Mouse (Mus musculus): ENCODE measurements around the gene Cd209g. TPM values are rescaled to one million over a fixed set of nuclear protein-coding genes. Genes with fewer than 3 reads are reported as not detected.
"Not testable (repeated sequence)": the region's sequence is repeated elsewhere in the genome, so short reads cannot be mapped to it uniquely, and the experiment has no call there.

Cd209g gene
- 0.09 TPM in 1 of 2 replicates, not detected in the other for polyA plus RNA-seq (2015; fragmentation: Nextera tagmentation; extraction: Ambion mirVana)

DNA sequence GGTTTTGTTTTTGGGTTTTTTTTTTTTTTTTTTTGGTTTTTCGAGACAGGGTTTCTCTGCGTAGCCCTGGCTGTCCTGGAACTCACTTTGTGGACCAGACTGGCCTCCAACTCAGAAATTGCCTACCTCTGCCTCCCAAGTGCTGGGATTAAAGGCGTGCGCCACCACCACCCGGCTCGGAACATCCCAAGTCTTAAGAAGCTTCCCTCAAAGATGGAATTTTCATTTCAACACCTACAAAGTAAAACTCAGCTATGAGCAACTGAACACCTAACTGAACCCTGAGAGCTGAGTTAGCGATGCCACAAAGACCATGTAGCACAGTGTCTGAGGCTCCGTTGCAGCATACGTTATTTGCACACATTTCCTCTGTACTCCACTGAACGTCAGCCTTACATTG is at the start of gene Cd209g:
Gene Cd209g (plus strand): TSS at position 301 of the 400 bp plus-strand sequence.
- ATAC-seq: no peak
- Histone ChIP-seq H3K4me1 (ENCODE audit: control insufficient read depth, insufficient read depth, low read depth, low read length) (no peaks in the 10 kb centered on the region), H3K9ac (ENCODE audit: low read depth, low read length) (no peak within 1 kb of the TSS), H3K9me3 (ENCODE audit: control insufficient read depth, low read length) (no peaks in the 10 kb centered on the region), H3K27me3 (replicated peaks; ENCODE audit: control insufficient read depth, insufficient read depth, low read length) (no peaks in the 10 kb centered on the region; the same call in 1 of the 2 replicates), H3K36me3 (ENCODE audit: control insufficient read depth, insufficient read depth, low read length) (no peaks in the 10 kb centered on the region), H3K27ac (ENCODE audit: low read depth, low read length) (no peak within 1 kb of the TSS), H3K4me3 (ENCODE audit: low read length) (no peak within 1 kb of the TSS), H3K4me2 (ENCODE audit: low read length) (no peak within 1 kb of the TSS)
- WGBS: 91% methylated on average over 10 of the region's 10 CpGs

DNA sequence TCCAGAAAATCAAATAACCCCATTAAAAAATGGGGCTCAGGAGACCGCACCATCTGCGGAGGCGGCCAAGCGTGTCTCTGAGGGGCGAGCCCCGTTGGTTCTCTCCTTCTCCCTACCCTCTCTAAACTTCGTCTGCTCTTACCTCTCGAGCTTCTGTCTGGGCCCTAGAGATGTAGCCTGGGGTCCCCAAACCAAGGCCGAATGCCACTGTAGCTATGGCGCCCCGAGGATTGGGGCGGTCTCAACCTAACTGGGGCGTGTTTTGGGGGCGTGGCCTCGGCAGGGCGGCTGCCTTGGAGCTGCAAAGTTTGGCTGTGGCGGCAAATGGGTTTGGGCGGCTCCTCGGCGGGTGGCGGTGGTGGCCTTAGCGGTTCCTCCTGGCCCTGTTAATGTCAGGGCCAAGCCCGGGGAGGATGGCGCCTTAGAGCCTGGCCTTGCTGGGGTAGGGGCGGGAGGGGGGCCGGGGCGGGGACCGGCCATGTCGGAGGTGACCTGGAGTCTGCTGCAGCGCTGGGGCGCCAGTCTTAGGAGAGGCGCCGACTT is 46.6 kb upstream of the Cd209g start:
- H3K27ac ChIP-seq (ENCODE audit: low read depth, low read length); ATAC-seq; H3K9ac ChIP-seq (ENCODE audit: low read depth, low read length); H3K4me1 ChIP-seq (ENCODE audit: control insufficient read depth, insufficient read depth, low read depth, low read length); H3K36me3 ChIP-seq (ENCODE audit: control insufficient read depth, insufficient read depth, low read length); H3K27me3 ChIP-seq (replicated peaks; ENCODE audit: control insufficient read depth, insufficient read depth, low read length); H3K9me3 ChIP-seq (ENCODE audit: control insufficient read depth, low read length); H3K4me2 ChIP-seq (ENCODE audit: low read length); H3K4me3 ChIP-seq (ENCODE audit: low read length): not testable (repeated sequence)
- WGBS: 36% methylated on average over 33 of the region's 33 CpGs

DNA sequence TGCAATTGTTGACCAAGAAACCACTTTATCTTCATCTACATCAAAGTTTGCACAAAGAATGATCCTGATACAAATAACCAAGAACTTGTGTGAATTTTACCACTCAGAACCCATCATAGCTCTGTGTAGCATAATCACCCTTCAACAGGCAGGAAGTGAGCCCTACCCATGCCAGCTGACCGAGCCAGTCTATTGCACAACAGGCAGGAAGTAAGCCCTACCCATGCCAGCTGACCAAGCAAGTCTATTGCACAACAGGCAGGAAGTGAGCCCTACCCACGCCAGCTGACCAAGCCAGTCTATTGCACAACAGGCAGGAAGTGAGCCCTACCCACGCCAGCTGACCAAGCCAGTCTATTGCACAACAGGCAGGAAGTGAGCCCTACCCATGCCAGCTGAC is 45.4 kb upstream of the Cd209g start:
- not testable (repeated sequence) for H3K9me3 ChIP-seq (ENCODE audit: control insufficient read depth, low read length); H3K4me3 ChIP-seq (ENCODE audit: low read length); ATAC-seq; H3K36me3 ChIP-seq (ENCODE audit: control insufficient read depth, insufficient read depth, low read length); H3K4me2 ChIP-seq (ENCODE audit: low read length); H3K27me3 ChIP-seq (replicated peaks; ENCODE audit: control insufficient read depth, insufficient read depth, low read length); H3K4me1 ChIP-seq (ENCODE audit: control insufficient read depth, insufficient read depth, low read depth, low read length); H3K27ac ChIP-seq (ENCODE audit: low read depth, low read length); H3K9ac ChIP-seq (ENCODE audit: low read depth, low read length)
- 86% methylated on average over 3 of the region's 3 CpGs for WGBS

DNA sequence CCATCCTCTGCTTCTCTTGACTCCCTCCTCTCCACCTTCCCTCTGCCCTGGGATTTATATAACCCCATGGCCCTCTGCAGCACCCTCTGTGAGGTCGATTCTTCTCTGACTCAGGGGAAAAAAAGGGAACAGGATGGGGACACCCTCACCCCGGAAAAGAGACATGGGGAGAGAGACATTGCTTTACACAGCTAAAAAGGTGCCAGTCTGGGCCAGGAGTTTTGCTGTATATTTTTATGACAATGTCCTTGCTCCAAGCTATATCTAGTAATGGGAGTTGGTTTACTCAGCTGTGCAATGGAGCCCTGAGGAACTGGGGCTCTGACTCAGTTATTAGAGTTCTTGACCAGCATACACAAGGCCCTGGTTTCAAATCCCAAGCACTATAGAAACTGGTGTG is 28.2 kb upstream of the Cd209g start, which contains the start of gene Cd209f:
Gene Cd209f (minus strand): TSS at position 101 of the 400 bp plus-strand sequence.
- H3K9me3 ChIP-seq (ENCODE audit: control insufficient read depth, low read length); ATAC-seq; H3K27me3 ChIP-seq (replicated peaks; ENCODE audit: control insufficient read depth, insufficient read depth, low read length); H3K4me1 ChIP-seq (ENCODE audit: control insufficient read depth, insufficient read depth, low read depth, low read length); H3K4me2 ChIP-seq (ENCODE audit: low read length); H3K9ac ChIP-seq (ENCODE audit: low read depth, low read length); H3K27ac ChIP-seq (ENCODE audit: low read depth, low read length); H3K36me3 ChIP-seq (ENCODE audit: control insufficient read depth, insufficient read depth, low read length); H3K4me3 ChIP-seq (ENCODE audit: low read length): not testable (repeated sequence)
- WGBS: 83% methylated on average over 1 of the region's 2 CpGs

DNA sequence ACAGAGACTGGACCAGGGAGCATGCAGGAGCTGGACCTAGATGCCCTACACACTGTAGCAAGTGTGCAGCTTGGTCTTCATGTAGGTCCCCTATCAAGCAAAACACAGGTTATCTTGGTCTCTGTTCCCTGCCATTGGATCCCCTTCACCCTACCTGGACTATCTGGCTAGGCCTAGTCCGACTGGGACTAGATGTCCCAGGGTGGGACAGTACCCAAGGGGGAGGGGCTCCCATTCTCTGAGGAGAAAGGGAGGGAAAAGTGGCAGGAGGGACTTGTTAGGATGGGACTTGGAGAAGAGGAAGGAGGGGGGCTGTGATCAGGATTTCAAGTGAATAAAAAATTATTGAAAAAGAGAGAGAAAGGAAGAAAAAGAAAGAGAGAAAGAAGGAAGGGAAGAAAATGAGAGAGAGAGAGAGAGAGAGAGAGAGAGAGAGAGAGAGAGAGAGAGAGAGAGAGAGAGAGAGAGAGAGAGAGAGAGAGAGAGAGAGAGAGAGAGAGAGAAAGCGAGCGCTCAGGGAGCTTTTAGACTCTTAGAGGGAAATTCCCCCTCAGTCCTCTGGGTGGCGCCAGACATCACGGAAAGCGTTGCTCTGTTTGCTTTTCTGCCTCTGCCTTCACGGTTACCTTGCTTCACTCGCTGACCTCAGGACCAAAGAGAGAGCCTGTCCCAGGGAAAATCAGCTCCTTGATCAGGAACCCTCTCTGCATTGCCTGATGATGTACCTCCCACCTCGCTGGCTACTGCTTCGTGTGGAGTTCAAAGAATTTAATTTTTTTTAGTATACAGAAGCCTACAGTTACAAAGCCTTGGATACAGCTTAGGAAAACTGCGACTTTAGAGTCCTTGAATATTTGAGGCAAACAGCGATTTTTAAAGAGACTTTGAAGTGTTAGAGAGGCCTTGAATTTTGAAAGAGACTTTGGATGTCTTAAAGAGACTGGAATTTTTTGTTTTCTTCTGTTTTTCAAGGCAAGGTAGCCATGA is 6.1 kb downstream of the Cd209g start:
- 12% methylated on average over 12 of the region's 12 CpGs for WGBS
- H3K4me2 ChIP-seq (ENCODE audit: low read length): peak overlapping the region; percentile 27

DNA sequence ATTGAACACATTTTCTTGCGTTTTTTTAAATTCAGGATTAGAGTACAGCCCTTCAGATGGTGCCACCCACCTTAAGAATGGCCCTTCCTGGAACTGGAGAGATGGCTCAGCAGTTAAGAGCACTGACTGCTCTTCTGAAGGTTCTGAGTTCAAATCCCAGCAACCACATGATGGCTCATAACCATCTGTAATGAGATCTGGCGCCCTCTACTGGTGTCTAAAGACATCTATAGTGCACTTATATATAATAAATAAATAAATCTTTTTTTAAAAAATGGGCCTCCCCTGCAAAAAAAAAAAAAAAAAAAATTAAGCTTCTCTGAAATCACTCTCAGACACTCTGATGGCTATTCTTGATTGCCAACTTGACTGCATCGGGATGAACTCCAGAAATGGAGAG is 7.8 kb downstream of the Cd209g start:
- no peak for ATAC-seq
- Histone ChIP-seq H3K27ac (ENCODE audit: low read depth, low read length) (no peak overlapping the region), H3K36me3 (ENCODE audit: control insufficient read depth, insufficient read depth, low read length) (no peaks in the 10 kb centered on the region), H3K4me3 (ENCODE audit: low read length) (no peak overlapping the region), H3K27me3 (replicated peaks; ENCODE audit: control insufficient read depth, insufficient read depth, low read length) (no peaks in the 10 kb centered on the region; the same call in 1 of the 2 replicates), H3K4me2 (ENCODE audit: low read length) (no peak overlapping the region), H3K4me1 (ENCODE audit: control insufficient read depth, insufficient read depth, low read depth, low read length) (no peaks in the 10 kb centered on the region), H3K9me3 (ENCODE audit: control insufficient read depth, low read length) (no peaks in the 10 kb centered on the region), H3K9ac (ENCODE audit: low read depth, low read length) (no peak overlapping the region)
- WGBS: 62% methylated on average over 3 of the region's 3 CpGs

More for the DNA sequence above, 6.1 kb downstream of the Cd209g start:
- no peaks in the 10 kb centered on the region for H3K36me3 ChIP-seq (ENCODE audit: control insufficient read depth, insufficient read depth, low read length)
- peak; percentile 87 for ATAC-seq
- H3K4me3 ChIP-seq (ENCODE audit: low read length): no peak overlapping the region
- H3K4me1 ChIP-seq (ENCODE audit: control insufficient read depth, insufficient read depth, low read depth, low read length): no peaks in the 10 kb centered on the region
- H3K27ac ChIP-seq (ENCODE audit: low read depth, low read length): no peak overlapping the region
- H3K9me3 ChIP-seq (ENCODE audit: control insufficient read depth, low read length): no peaks in the 10 kb centered on the region
- H3K9ac ChIP-seq (ENCODE audit: low read depth, low read length): no peak overlapping the region
- no peaks in the 10 kb centered on the region; the same call in 1 of the 2 replicates for H3K27me3 ChIP-seq (replicated peaks; ENCODE audit: control insufficient read depth, insufficient read depth, low read length)

DNA sequence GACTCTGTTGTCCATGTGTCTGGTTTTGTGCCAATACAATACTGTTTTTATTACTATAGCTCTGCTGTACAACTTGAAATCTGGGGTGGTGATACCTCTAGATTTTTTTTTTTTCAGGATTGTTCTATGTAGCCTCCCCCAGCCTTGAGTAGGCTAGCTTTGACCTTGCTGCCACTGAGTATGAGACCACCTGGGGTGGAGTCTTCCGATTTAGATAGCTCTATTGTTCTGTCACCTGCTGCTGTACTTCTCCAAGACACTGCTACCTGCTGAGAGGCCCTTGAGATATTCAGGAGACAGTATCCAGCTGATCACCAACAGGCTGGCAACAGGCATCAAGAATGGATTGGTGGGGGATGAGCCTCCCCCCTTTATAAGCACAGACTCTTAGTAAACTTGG is 13.4 kb downstream of the Cd209g start:
- Histone ChIP-seq H3K36me3 (ENCODE audit: control insufficient read depth, insufficient read depth, low read length) (no peaks in the 10 kb centered on the region), H3K9ac (ENCODE audit: low read depth, low read length) (no peak overlapping the region), H3K4me1 (ENCODE audit: control insufficient read depth, insufficient read depth, low read depth, low read length) (no peaks in the 10 kb centered on the region), H3K27ac (ENCODE audit: low read depth, low read length) (no peak overlapping the region), H3K4me2 (ENCODE audit: low read length) (no peak overlapping the region), H3K4me3 (ENCODE audit: low read length) (no peak overlapping the region), H3K9me3 (ENCODE audit: control insufficient read depth, low read length) (peaks cover 10% of the 10 kb centered on the region), H3K27me3 (replicated peaks; ENCODE audit: control insufficient read depth, insufficient read depth, low read length) (no peaks in the 10 kb centered on the region)
- ATAC-seq: no peak
- 15% methylated on average over 1 of the region's 1 CpGs for WGBS

DNA sequence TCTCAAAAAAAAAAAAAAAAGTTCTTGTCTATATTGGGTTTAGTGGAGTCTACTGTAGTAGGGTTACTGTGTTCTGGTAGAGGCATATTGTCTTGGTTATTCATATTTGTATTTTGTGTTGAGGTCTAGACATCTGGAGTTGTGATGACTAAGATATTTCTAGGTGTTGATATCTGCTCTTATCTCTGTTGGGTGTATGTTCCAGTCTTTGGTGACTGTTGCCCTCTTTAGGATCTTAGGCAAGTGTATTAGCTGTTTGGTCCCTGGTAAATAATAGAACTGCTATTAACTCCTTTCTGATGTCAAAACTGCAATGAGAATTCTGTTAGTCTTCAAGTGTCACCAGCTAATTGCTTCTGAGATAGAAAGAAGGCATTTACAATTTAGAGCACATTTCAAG is 21.0 kb downstream of the Cd209g start:
- no peak for ATAC-seq
- Histone ChIP-seq H3K27me3 (replicated peaks; ENCODE audit: control insufficient read depth, insufficient read depth, low read length) (no peaks in the 10 kb centered on the region), H3K9me3 (ENCODE audit: control insufficient read depth, low read length) (peaks cover 7% of the 10 kb centered on the region), H3K27ac (ENCODE audit: low read depth, low read length) (no peak overlapping the region), H3K4me1 (ENCODE audit: control insufficient read depth, insufficient read depth, low read depth, low read length) (no peaks in the 10 kb centered on the region), H3K4me2 (ENCODE audit: low read length) (no peak overlapping the region), H3K4me3 (ENCODE audit: low read length) (no peak overlapping the region), H3K36me3 (ENCODE audit: control insufficient read depth, insufficient read depth, low read length) (no peaks in the 10 kb centered on the region), H3K9ac (ENCODE audit: low read depth, low read length) (no peak overlapping the region)

DNA sequence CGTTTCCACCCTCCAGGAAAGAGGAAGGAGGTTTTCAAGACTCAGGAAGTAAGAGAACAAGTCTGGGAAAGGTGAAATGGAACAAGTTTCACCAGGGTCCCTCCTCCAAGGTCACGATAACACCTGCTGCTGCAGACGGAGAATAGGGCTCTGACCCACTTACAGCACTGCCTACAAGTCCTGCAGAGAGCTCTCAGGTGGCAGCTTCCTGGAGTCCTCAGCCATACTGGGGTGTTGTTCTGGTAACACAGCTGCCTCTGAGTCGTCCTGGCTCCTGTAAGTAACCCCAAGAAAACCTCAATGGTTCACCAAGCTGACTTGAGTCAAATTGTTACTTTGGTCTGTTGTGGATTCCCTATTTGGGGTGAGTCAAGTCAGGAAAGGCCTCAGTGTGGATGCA is 28.9 kb downstream of the Cd209g start:
- Histone ChIP-seq H3K4me3 (ENCODE audit: low read length) (no peak overlapping the region), H3K27ac (ENCODE audit: low read depth, low read length) (no peak overlapping the region), H3K36me3 (ENCODE audit: control insufficient read depth, insufficient read depth, low read length) (no peaks in the 10 kb centered on the region), H3K9ac (ENCODE audit: low read depth, low read length) (no peak overlapping the region), H3K4me1 (ENCODE audit: control insufficient read depth, insufficient read depth, low read depth, low read length) (peaks cover 8% of the 10 kb centered on the region), H3K4me2 (ENCODE audit: low read length) (no peak overlapping the region), H3K9me3 (ENCODE audit: control insufficient read depth, low read length) (no peaks in the 10 kb centered on the region), H3K27me3 (replicated peaks; ENCODE audit: control insufficient read depth, insufficient read depth, low read length) (no peaks in the 10 kb centered on the region; the same call in 1 of the 2 replicates)
- no peak for ATAC-seq
- WGBS: 54% methylated on average over 4 of the region's 4 CpGs

Data from hindbrain, embryonic 16.5 days (tissue).